Mouse (Mus musculus) heart, postnatal 0 days (tissue): ENCODE measurements around the gene Gcn1l1.

Experiments
- CTCF ChIP-seq: IDR thresholded peaks from 2 replicates; pipeline ENCODE4 v1.5.1; 2016; ENCODE audit warnings: antibody characterized with exemption, control low read depth, low read depth
- EP300 ChIP-seq: IDR thresholded peaks from 2 replicates; pipeline ENCODE4 v1.6.1; 2016; ENCODE audit warnings: antibody characterized with exemption, low read depth

- no peak for TF ChIP-seq EP300
- TF ChIP-seq CTCF, result no peak
Observed at GRCm38 (mm10) chr5:115649699-115650098, 84.6 kb downstream of the Gcn1l1 start.
